Mouse (Mus musculus): ENCODE results near the gene Cntn5. TPM values are rescaled to one million over a fixed set of nuclear protein-coding genes. Genes with fewer than 3 reads are reported as not detected.

Gene Cntn5
- total RNA-seq (2018; cell fraction: chromatin; rRNA removed), result not detected
- not detected for total RNA-seq (2018; cell fraction: cytosol; rRNA removed)
- not detected for total RNA-seq (2018; cell fraction: nucleus; rRNA removed)
- polyA plus RNA-seq (2018), result not detected in 3 replicates

- Histone ChIP-seq H3K79me2 (ENCODE audit: inconsistent target) (no peaks in the 10 kb centered on the region), H3K4me3 (ENCODE audit: inconsistent target) (no peak within 1 kb of the TSS), H3K36me3 (ENCODE audit: inconsistent target) (no peaks in the 10 kb centered on the region), H3K27ac (no peak within 1 kb of the TSS)
- WGBS (ENCODE audit: missing documents), result 6% methylated on average over 28 of the region's 28 CpGs
Observed at GRCm38 (mm10) chr9:10904616-10905363, at the start of gene Cntn5. Cntn5 (minus strand) TSS chr9:10904775.

DNA sequence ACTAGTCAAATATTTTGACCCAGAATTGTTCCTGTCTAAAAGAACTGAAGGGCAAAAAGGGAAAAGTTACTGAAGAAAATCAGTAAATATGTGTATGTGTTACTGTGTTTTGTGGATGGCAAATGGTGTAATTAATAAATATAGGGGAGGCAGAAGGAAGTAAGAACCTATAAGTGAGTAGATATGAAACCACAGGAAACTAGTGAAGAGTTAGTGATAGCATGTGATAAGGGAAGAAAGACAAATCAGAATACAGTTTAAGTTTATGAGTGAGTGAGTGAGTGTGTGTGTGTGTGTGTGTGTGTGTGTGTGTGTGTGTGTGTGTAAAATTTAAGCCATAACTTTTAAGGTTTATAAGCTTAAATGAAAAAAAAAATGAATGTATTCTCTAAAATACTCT is 45.9 kb upstream of the Cntn5 start:
- H3K79me2 ChIP-seq (ENCODE audit: inconsistent target), result no peaks in the 10 kb centered on the region
- H3K27ac ChIP-seq, result no peak overlapping the region
- no peak overlapping the region for H3K4me3 ChIP-seq (ENCODE audit: inconsistent target)
- no peaks in the 10 kb centered on the region for H3K36me3 ChIP-seq (ENCODE audit: inconsistent target)

- Histone ChIP-seq H3K27ac (no peak overlapping the region), H3K4me3 (ENCODE audit: inconsistent target) (no peak overlapping the region), H3K36me3 (ENCODE audit: inconsistent target) (no peaks in the 10 kb centered on the region), H3K79me2 (ENCODE audit: inconsistent target) (no peaks in the 10 kb centered on the region)
- 23% methylated on average over 5 of the region's 5 CpGs for WGBS (ENCODE audit: missing documents)
Observed at GRCm38 (mm10) chr9:10909573-10909972, 5.0 kb upstream of the Cntn5 start.

DNA sequence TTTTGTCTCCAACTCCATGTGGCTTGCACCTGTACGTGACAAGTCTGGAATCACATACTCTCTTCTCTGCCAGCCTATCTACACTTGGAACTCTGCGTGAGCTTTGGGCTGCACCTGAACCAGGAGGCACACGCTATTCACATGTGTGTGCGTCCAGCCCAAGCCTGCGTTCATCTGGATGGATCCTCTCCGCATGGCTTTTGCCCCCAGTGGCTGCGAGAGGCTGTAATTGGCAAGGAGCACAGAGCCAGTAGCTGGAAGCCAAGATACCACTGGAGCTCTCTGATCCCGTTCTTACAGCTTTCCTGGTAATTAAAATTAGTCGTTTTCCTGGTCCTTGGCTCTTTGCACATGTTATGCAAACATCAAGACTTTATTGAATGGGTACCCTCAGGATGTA is 1.1 kb upstream of the Cntn5 start:
- Histone ChIP-seq H3K27ac (no peak overlapping the region), H3K4me3 (ENCODE audit: inconsistent target) (no peak overlapping the region), H3K36me3 (ENCODE audit: inconsistent target) (no peaks in the 10 kb centered on the region), H3K79me2 (ENCODE audit: inconsistent target) (no peaks in the 10 kb centered on the region)
- WGBS (ENCODE audit: missing documents), result 78% methylated on average over 9 of the region's 9 CpGs

- H3K36me3 ChIP-seq (ENCODE audit: inconsistent target), result no peaks in the 10 kb centered on the region
- no peak overlapping the region for H3K4me3 ChIP-seq (ENCODE audit: inconsistent target)
- H3K79me2 ChIP-seq (ENCODE audit: inconsistent target), result no peaks in the 10 kb centered on the region
- H3K27ac ChIP-seq, result no peak overlapping the region
- 60% methylated on average over 1 of the region's 1 CpGs for WGBS (ENCODE audit: missing documents)
Observed at GRCm38 (mm10) chr9:10879758-10880157, 24.8 kb downstream of the Cntn5 start.

DNA sequence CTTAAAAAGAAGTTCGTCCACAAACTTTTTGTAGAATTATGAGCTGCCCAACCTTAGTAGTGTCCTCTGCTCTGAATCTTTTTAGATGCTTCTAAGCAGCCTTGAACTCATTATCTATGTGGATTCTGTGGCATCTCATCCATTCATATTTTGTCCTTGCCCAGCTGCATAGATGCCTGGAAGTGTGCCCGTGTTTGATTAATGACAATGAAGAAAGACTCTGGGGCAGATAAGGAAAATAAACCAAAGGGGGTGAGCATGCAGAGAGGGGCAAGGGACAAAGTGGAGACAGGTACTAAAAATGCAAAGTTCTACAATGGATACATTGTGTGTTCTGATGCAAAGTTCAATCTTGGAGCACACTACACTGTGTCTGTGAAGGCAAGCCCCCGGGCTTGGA is 30.7 kb downstream of the Cntn5 start:
- 71% methylated on average over 3 of the region's 3 CpGs for WGBS (ENCODE audit: missing documents)
- no peaks in the 10 kb centered on the region for H3K79me2 ChIP-seq (ENCODE audit: inconsistent target)
- H3K4me3 ChIP-seq (ENCODE audit: inconsistent target), result no peak overlapping the region
- H3K36me3 ChIP-seq (ENCODE audit: inconsistent target), result no peaks in the 10 kb centered on the region
- no peak overlapping the region for H3K27ac ChIP-seq

DNA sequence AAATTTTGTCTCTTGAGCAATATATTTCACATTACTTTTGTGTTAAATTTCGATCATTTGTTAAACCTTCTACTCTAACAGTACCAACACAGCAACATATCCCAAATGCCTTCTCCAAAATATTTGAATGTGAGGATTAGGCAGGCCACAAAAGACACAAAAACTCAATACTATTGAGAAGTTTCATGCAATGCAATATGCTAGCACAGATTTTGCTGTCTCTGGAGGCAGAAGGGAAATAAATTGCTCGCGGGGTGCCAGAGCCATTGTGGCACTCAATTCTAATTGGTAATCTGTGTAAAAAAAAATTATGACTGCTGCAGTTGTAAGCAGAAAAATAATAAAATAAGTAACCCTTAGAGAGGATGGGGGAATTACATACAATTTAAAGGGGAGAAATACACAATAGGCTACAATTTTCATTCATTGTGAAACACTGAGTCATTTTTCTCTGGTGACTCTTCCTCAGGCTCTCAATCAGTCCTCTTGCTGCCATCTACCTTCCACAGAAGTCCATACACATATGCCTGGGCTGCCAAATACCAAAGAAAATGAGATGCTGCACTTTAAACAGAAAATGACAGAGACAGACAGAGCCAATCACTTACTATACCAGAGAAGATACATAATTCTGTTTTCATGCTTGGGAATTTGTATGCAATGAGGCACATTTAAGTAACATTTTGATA is 48.2 kb downstream of the Cntn5 start:
- Histone ChIP-seq H3K36me3 (ENCODE audit: inconsistent target) (no peaks in the 10 kb centered on the region), H3K27ac (no peak overlapping the region), H3K4me3 (ENCODE audit: inconsistent target) (no peak overlapping the region), H3K79me2 (ENCODE audit: inconsistent target) (no peaks in the 10 kb centered on the region)
- WGBS (ENCODE audit: missing documents), result 89% methylated on average over 3 of the region's 3 CpGs

DNA sequence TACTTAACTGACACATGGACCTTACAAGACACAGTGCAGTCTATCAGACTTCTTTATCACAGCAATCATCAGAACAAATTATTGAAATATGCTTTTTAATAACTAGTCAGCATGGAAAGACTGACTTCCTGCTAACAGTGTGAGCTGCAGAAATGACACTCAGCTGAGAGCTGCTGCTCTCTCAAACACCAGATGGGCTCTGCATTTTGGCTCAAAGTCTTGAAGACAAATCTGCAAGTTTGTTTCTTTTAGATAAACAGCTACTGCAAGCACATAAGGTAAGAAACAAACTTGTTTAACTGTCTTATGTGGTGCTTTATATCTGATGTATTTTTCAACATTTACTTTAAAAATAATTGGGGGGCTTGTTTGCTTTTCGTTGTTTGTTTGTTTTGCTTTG is 87.9 kb downstream of the Cntn5 start:
- Histone ChIP-seq H3K36me3 (ENCODE audit: inconsistent target) (no peaks in the 10 kb centered on the region), H3K4me3 (ENCODE audit: inconsistent target) (no peak overlapping the region), H3K27ac (no peak overlapping the region), H3K79me2 (ENCODE audit: inconsistent target) (no peaks in the 10 kb centered on the region)
- 63% methylated on average over 1 of the region's 1 CpGs for WGBS (ENCODE audit: missing documents)

- Histone ChIP-seq H3K36me3 (ENCODE audit: inconsistent target) (no peaks in the 10 kb centered on the region), H3K79me2 (ENCODE audit: inconsistent target) (no peaks in the 10 kb centered on the region), H3K27ac (no peak overlapping the region), H3K4me3 (ENCODE audit: inconsistent target) (no peak overlapping the region)
- whole genome bisulfite sequencing (ENCODE audit: missing documents), result 100% methylated on average over 1 of the region's 1 CpGs
Observed at GRCm38 (mm10) chr9:10797158-10797557, 107.4 kb downstream of the Cntn5 start.

- WGBS (ENCODE audit: missing documents), result 53% methylated on average over 2 of the region's 2 CpGs
- no peaks in the 10 kb centered on the region for H3K36me3 ChIP-seq (ENCODE audit: inconsistent target)
- no peaks in the 10 kb centered on the region for H3K79me2 ChIP-seq (ENCODE audit: inconsistent target)
- no peak overlapping the region for H3K4me3 ChIP-seq (ENCODE audit: inconsistent target)
- H3K27ac ChIP-seq, result no peak overlapping the region
Observed at GRCm38 (mm10) chr9:10795102-10795501, 109.5 kb downstream of the Cntn5 start.

DNA sequence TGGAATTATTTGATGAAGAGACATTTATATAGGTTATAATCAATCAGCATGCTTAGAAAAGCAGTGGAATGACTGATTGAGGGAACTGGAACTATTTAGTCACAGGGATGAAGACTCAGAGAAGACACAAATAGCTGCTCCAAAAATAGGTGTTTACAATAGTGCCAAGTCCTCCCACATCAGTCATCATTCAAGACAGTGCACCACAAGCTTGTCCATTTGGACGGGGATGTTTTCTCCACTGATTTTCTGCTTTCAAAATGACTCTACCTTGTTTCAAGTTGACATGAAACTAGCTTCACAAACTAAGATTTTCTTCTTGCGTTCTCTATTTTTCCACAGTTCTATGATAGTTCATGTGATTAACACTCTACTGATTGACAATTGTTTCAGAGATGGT is 172.7 kb downstream of the Cntn5 start:
- Histone ChIP-seq H3K4me3 (ENCODE audit: inconsistent target) (no peak overlapping the region), H3K27ac (no peak overlapping the region), H3K36me3 (ENCODE audit: inconsistent target) (no peaks in the 10 kb centered on the region), H3K79me2 (ENCODE audit: inconsistent target) (no peaks in the 10 kb centered on the region)
- 82% methylated on average over 2 of the region's 2 CpGs for WGBS (ENCODE audit: missing documents)

DNA sequence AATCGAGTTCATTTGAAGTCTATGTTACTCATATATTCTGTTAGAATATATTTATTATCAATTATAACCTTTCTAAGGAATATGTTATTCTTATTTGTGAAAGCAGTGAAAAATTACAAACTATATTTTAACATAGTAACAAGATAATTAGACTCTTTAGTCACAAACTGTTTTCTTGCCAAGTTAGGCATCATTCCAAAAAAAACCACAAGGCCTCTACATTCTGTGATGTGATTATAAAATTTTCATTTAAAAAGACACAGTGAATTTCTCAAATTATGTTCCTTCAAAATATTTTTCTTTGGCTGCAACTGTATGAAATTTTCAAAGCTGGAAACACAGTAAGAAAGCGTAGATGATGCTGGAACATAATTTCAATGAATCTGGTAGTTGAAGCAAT is 180.4 kb downstream of the Cntn5 start:
- Histone ChIP-seq H3K79me2 (ENCODE audit: inconsistent target) (no peaks in the 10 kb centered on the region), H3K36me3 (ENCODE audit: inconsistent target) (no peaks in the 10 kb centered on the region), H3K27ac (no peak overlapping the region), H3K4me3 (ENCODE audit: inconsistent target) (no peak overlapping the region)
- WGBS (ENCODE audit: missing documents), result 85% methylated on average over 2 of the region's 2 CpGs

- 76% methylated on average over 4 of the region's 4 CpGs for WGBS (ENCODE audit: missing documents)
- no peaks in the 10 kb centered on the region for H3K36me3 ChIP-seq (ENCODE audit: inconsistent target)
- H3K79me2 ChIP-seq (ENCODE audit: inconsistent target), result no peaks in the 10 kb centered on the region
- H3K27ac ChIP-seq, result no peak overlapping the region
- no peak overlapping the region for H3K4me3 ChIP-seq (ENCODE audit: inconsistent target)
Observed at GRCm38 (mm10) chr9:10722121-10722520, 182.5 kb downstream of the Cntn5 start.

DNA sequence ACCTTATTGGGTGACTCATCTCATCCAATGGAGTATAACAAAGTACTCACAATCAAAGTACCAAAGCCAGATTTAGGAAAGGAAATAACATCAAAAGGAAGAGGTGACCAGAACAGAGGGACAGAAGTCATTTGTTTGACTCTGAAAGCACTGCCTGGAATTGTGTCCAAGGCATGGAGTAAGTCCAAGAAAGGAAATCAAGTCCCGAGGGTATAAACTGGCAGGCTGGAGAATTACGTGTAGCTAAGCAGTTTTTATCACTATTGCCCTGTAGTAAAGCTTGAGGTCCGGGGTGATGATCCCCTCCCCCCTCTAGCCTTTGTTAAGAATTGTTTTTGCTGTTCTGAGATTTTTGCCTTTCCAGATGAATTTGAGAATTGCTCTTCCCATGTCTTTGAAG is 185.6 kb downstream of the Cntn5 start:
- 58% methylated on average over 3 of the region's 3 CpGs for WGBS (ENCODE audit: missing documents)
- no peak overlapping the region for H3K27ac ChIP-seq
- no peaks in the 10 kb centered on the region for H3K36me3 ChIP-seq (ENCODE audit: inconsistent target)
- H3K4me3 ChIP-seq (ENCODE audit: inconsistent target), result no peak overlapping the region
- no peaks in the 10 kb centered on the region for H3K79me2 ChIP-seq (ENCODE audit: inconsistent target)

GRCm38 (mm10) chr9:10713641-10714040 is 190.9 kb downstream of the Cntn5 start:
- Histone ChIP-seq H3K27ac (no peak overlapping the region), H3K36me3 (ENCODE audit: inconsistent target) (no peaks in the 10 kb centered on the region), H3K79me2 (ENCODE audit: inconsistent target) (no peaks in the 10 kb centered on the region), H3K4me3 (ENCODE audit: inconsistent target) (no peak overlapping the region)
- 40% methylated on average over 1 of the region's 1 CpGs for WGBS (ENCODE audit: missing documents)

Measured in macrophage (primary cell).